Mouse (Mus musculus): ENCODE measurements around the gene Dll4.

The Dll4 gene

GRCm38 (mm10) chr2:119334964-119335525 lies 9.5 kb downstream of the Dll4 start:
- no peak for DNase-seq (ENCODE audit: low spot score in 2 of 2)

GRCm38 (mm10) chr2:119335535-119335934 lies 10.0 kb downstream of the Dll4 start:
- DNase-seq (ENCODE audit: low spot score in 2 of 2) = no peak

DNA sequence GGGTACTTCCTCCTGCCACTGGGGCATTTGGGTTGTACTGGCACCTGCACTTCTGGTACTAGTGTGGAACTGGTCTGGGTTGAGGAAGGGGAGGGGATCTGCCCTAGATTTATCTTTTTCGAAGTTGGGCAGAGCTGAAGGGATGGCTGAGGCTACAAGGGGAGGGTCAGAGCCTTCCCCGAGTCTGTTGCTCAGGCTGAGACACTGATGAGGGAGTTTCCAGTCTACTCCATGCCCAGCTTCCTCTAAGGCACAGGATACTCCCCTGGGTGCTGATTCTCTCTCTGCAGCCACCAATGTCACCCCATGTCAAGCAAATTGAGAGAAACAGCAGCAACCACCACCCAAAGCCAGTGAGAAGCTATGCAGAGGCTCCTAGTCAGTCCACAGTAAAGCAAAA lies 10.4 kb downstream of the Dll4 start:
- DNase-seq (ENCODE audit: low spot score in 2 of 2) = no peak

DNA sequence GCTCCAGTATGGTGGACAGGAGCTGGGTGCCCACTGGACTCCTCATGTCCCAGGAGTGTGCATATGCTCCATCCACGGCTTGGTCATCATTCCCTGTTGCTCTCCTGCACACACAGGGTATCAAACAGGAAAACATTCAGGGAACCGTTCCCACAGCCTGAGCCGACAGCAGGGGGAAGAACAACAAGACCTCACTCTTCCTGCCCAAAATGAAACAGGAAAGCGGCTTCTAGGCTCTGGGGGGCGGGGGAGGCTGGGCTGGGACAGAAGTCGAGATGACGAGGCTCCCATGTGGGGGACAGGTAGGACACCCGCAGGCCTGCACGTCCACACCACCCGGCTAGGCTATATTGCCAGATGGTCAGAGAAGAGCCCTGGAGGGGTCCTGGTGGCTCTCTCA lies 10.9 kb downstream of the Dll4 start:
- DNase-seq (ENCODE audit: low spot score in 2 of 2) = no peak

GRCm38 (mm10) chr2:119337425-119338265 lies 12.1 kb downstream of the Dll4 start:
- peak; percentile 82 to 90 for DNase-seq (ENCODE audit: low spot score in 2 of 2)

GRCm38 (mm10) chr2:119344537-119345138 lies 19.1 kb downstream of the Dll4 start:
- DNase-seq (ENCODE audit: low spot score in 2 of 2) = no peak

GRCm38 (mm10) chr2:119350555-119351486 lies 25.2 kb downstream of the Dll4 start, which contains the start of gene Chac1:
Gene Chac1 (plus strand): TSS chr2:119351229.
- peak; percentile 72 to 90 for DNase-seq (ENCODE audit: low spot score in 2 of 2)

GRCm38 (mm10) chr2:119353707-119354106 lies 28.1 kb downstream of the Dll4 start:
- DNase-seq (ENCODE audit: low spot score in 2 of 2) = no peak

DNA sequence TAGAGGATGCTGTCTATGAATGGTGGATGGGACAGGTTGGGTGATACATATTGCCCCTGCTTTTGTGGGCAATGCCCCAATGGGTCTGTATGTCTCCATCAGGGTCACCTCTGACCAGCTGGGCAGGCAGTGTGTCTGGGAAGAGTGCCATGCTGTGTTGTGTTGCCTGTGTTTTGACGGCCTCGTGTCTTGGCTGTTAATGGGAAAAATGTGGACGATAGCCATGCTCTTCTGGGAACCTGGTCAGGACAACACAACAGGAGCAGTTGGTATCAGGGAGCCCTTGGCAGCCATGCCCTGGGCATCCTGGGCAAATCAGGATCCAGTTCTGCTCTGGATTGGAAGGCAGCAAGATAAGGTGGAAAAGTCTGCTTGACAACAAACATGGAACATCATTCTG lies 29.5 kb downstream of the Dll4 start:
- peak in 1 of 2 experiments; percentile 50 for DNase-seq (ENCODE audit: low spot score in 2 of 2)

DNA sequence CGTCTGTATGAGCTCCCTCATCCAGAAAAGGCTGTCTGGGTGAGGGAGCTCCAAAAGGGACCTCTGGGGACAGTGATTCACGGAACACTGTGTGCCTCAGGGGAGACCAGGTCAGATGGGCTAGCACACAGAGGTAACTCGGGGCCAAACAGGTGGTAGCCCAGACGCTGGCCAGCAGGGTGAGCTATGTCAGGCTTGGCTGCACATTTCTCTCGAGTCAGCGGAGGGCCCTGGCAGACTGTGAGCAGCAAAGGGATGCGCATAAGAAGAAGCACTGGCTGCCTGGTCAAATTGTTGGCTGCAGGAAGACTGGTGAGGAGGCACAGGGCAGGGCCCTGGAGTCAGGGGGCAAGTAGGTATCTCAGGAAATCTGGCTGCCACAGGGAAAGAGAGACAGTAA lies 30.1 kb downstream of the Dll4 start:
- DNase-seq (ENCODE audit: low spot score in 2 of 2) = peak in 1 of 2 experiments; percentile 16

GRCm38 (mm10) chr2:119356310-119356709 lies 30.7 kb downstream of the Dll4 start:
- DNase-seq (ENCODE audit: low spot score in 2 of 2) = no peak

DNA sequence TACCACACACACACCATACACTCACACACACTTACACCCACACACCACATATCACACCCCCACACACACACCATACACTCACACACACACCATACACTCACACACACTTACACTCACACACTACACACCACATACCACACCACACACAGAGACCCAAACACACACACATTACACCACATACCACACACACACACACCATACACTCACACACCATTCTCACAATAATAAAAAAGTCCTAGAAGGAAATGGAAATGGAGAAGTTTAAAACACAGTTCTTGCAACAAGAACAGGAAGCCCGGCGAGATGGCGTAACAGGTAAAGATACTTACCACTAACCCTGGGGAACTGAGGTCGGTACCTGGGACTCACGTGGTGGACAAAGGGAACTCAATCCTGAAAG lies 31.2 kb downstream of the Dll4 start:
- no peak for DNase-seq (ENCODE audit: low spot score in 2 of 2)

GRCm38 (mm10) chr2:119358249-119358648 lies 32.7 kb downstream of the Dll4 start:
- no peak for DNase-seq (ENCODE audit: low spot score in 2 of 2)

GRCm38 (mm10) chr2:119359721-119360291 lies 34.2 kb downstream of the Dll4 start:
- DNase-seq (ENCODE audit: low spot score in 2 of 2) = no peak

DNA sequence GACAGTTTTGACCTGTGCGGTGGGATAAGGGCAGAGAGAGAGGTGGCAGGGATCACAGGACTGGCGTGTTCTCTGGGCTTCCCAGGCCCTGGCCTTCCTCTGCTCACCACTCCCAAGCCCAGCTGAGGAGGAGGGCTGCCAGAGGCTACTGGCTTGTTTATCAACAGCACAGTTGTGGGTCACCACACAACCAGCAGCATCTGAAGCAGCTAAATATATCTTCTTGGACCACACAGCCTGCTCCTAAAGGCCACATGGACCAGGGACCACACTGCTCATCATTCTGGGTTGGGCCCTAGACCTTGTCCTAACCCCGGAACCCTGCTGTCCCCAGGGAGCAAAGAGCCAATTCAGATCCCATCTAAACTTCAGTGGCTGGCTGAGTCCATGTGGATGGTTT lies 39.4 kb downstream of the Dll4 start:
- DNase-seq (ENCODE audit: low spot score in 2 of 2) = no peak

GRCm38 (mm10) chr2:119367346-119367745 lies 41.8 kb downstream of the Dll4 start:
- DNase-seq (ENCODE audit: low spot score in 2 of 2) = no peak

GRCm38 (mm10) chr2:119370116-119370515 lies 44.5 kb downstream of the Dll4 start:
- peak in 1 of 2 experiments; percentile 37 for DNase-seq (ENCODE audit: low spot score in 2 of 2)

DNA sequence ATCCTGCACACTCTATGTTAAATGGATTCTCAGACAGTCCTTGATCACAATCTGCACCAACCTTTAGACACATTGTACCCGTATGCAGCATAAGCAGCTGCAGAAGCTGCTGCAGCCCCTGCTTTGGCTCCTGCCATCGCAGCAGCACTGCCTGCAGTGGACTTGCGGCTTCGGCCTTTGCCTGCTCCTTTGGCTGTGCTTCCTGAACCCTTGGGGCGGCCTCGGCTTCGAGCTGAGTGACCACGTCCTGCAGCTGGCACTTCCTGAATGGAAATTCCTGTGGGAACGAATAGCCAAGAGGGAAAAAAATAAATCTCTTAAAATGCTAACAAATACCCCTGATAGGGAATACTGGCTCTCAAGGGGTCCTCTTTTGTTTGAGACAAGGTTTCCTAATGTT lies 51.7 kb downstream of the Dll4 start:
- DNase-seq (ENCODE audit: low spot score in 2 of 2) = no peak

DNA sequence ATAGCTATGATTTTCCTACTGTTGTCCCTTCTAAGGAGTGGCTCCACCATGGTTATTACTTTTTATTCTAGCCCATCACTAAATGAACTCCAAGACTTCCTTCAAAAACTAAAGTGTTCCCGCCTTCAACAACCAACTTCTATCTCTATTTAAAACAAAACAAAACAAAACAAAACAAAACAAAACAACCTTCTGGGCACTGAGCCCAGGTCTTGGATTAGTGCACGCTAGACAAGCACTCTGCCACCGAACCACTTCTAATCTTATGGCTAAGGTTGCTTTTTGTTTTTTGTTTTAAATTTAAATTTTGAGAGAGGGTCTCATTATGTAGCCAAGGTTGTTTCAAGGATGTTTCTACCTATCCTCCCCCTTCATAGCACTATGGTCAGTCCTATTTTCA lies 52.2 kb downstream of the Dll4 start:
- no peak for DNase-seq (ENCODE audit: low spot score in 2 of 2)

DNA sequence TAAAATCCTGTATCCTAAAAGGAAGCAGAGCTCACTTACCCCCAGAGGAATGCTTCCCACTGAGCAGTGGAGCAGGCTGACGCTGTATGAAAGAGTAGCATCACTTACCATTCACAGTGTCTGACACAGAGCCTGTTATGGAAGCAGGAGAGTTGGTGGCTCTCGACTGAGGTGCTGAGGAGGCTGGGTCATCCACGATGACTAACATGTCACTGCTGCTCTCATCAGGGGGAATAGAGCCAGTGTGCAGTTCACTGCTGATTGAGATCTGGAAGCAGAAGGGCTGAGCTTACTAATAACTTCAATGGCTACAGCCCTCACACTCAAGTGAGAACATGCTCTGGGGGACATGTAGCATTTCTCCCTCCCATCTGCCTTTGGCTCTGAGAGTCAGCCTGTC lies 53.9 kb downstream of the Dll4 start:
- no peak for DNase-seq (ENCODE audit: low spot score in 2 of 2)

Data from urinary bladder, postnatal 36 days (tissue).